ENCODE assay signal across 22 mouse cellular contexts in the genomic region with DNA sequence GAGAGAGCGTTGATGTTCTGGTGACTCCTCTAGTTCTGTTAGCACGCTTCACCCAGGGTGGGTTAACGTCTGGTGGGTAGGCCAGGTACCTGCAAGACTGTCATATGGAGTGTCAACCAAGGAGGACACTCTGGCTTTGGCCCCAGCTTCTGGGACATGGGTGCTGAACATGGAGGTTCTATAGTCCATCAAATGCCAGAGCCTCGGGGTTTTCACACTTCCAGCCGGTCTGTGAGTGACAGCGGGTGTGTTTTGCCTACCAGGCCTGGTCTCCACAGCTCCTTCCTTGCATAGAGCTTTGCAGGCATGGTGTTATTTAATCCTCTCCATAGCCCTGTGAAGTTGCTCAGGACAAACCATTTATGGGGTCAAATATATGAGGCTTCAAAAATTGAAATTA. TPM values are rescaled to one million over a fixed set of nuclear protein-coding genes. Genes with fewer than 3 reads are reported as not detected.
DNase-seq lines count a peak whose midpoint lies in the region; ATAC-seq lines count a peak whose summit lies in the region.
"Had no signal": no experiment of that assay in that cellular context is flagged by ENCODE, and none has a peak within 500 bp of the region (broad histone marks: within the 10 kb centered on the region; RNA-seq: fewer than 3 reads in every experiment).

No protein-coding gene starts in this region.

- no peak overlapping the region for H3K27ac ChIP-seq in midbrain, embryonic 11.5 days (ENCODE audit: low read depth, low read length)
- H3K27ac ChIP-seq in midbrain, embryonic 14.5 days (replicated peaks; ENCODE audit: low read depth, low read length): no peak overlapping the region

- ATAC-seq in midbrain, embryonic 11.5 days (ENCODE audit: low FRiP score): no peak
- no peak for ATAC-seq in midbrain, embryonic 14.5 days (ENCODE audit: low FRiP score, low TSS enrichment)
- ATAC-seq: activated CD4-positive, CD25-positive, alpha-beta regulatory T cell, adult 4 months; CD4-positive, CD25-positive, alpha-beta regulatory T cell, adult 4 months; Patski had no signal

- H3K27me3 ChIP-seq in midbrain, embryonic 11.5 days (ENCODE audit: control insufficient read depth, insufficient read depth, low read length): no peaks in the 10 kb centered on the region
- H3K27me3 ChIP-seq in midbrain, embryonic 14.5 days (ENCODE audit: control insufficient read depth, insufficient read depth, low read length): no peaks in the 10 kb centered on the region
- H3K27me3 ChIP-seq: CH12.LX, Patski had no signal

- no peak overlapping the region for H3K4me2 ChIP-seq in midbrain, embryonic 11.5 days
- no peak overlapping the region for H3K4me2 ChIP-seq in midbrain, embryonic 14.5 days (ENCODE audit: low read length)

- peak; percentile 3 for DNase-seq in embryo, embryonic 10 days (ENCODE audit: low spot score)
- no peak for DNase-seq in embryo, embryonic 10.5 days (ENCODE audit: low spot score)
- DNase-seq in heart, adult 11 months: peak; percentile 62
- DNase-seq in heart, postnatal 36 days: no peak
- peak; percentile 69 for DNase-seq in midbrain, embryonic 11.5 days (ENCODE audit: low spot score, missing footprints)
- no peak for DNase-seq in midbrain, embryonic 14.5 days
- DNase-seq: adrenal gland, adult 2 months; adrenal gland, adult 8-10 months; adrenal gland, postnatal 10 days; adrenal gland, postnatal 14 days; adrenal gland, postnatal 25 days; adrenal gland, postnatal 36 days; B cell, adult 2 months; cerebellum, adult 11 months; cerebellum, adult 11-12 months; cerebellum, adult 18-20 months had no signal

- no peaks in the 10 kb centered on the region for H3K9me3 ChIP-seq in midbrain, embryonic 11.5 days (ENCODE audit: control insufficient read depth, low read length)
- no peaks in the 10 kb centered on the region for H3K9me3 ChIP-seq in midbrain, embryonic 14.5 days (ENCODE audit: control insufficient read depth, low read length)
- H3K9me3 ChIP-seq: G1E had no signal

- peaks cover 8% of the 10 kb centered on the region; the same call in 1 of the 2 replicates for H3K4me1 ChIP-seq in midbrain, embryonic 11.5 days (ENCODE audit: control insufficient read depth, insufficient read depth, low read length)
- peaks cover 9% of the 10 kb centered on the region for H3K4me1 ChIP-seq in midbrain, embryonic 14.5 days (ENCODE audit: control insufficient read depth, insufficient read depth, low read length)

- no peak overlapping the region for H3K4me3 ChIP-seq in midbrain, embryonic 11.5 days (ENCODE audit: low read depth, low read length)
- no peak overlapping the region for H3K4me3 ChIP-seq in midbrain, embryonic 14.5 days (replicated peaks; ENCODE audit: low read depth, low read length)

- no peak overlapping the region for H3K9ac ChIP-seq in midbrain, embryonic 11.5 days (ENCODE audit: low read length)
- H3K9ac ChIP-seq in midbrain, embryonic 14.5 days (replicated peaks; ENCODE audit: low read length): no peak overlapping the region

- 86% methylated on average over 6 of the region's 6 CpGs for WGBS in midbrain, embryonic 11.5 days
- 93% methylated on average over 6 of the region's 6 CpGs for WGBS in midbrain, embryonic 14.5 days

- intact Hi-C loops in heart, postnatal 36 days (cut with DNase I): no loop called here

- H3K36me3 ChIP-seq in midbrain, embryonic 11.5 days (ENCODE audit: control insufficient read depth, insufficient read depth, low read length): peaks cover 3% of the 10 kb centered on the region
- peaks cover 8% of the 10 kb centered on the region for H3K36me3 ChIP-seq in midbrain, embryonic 14.5 days (ENCODE audit: control insufficient read depth, insufficient read depth, low read length)

RNA-seq across cellular contexts. Expression of a gene that starts 22.5 kb away (rescaled TPM):
- total RNA-seq in heart, postnatal 36 days (2021): 10 to 100 TPM in 1 of 2 experiments, 1 to 10 TPM in 1; 9.2 to 10.1 TPM
- 7.6 and 9.6 TPM in 2 replicates for polyA plus RNA-seq in midbrain, embryonic 11.5 days (2014; fragmentation: Nextera tagmentation; extraction: Ambion mirVana)
- polyA plus RNA-seq in midbrain, embryonic 14.5 days (2014; fragmentation: Nextera tagmentation; extraction: Ambion mirVana): 16.5 and 20.2 TPM in 2 replicates

RNA-seq across cellular contexts. Expression of a gene that starts 43.0 kb away (rescaled TPM):
- total RNA-seq in heart, postnatal 36 days (2021): 10 to 100 TPM; 59.9 to 63.2 TPM
- polyA plus RNA-seq in midbrain, embryonic 11.5 days (2014; fragmentation: Nextera tagmentation; extraction: Ambion mirVana): 132 and 142 TPM in 2 replicates
- 85.3 and 117 TPM in 2 replicates for polyA plus RNA-seq in midbrain, embryonic 14.5 days (2014; fragmentation: Nextera tagmentation; extraction: Ambion mirVana)

RNA-seq across cellular contexts. Expression of a gene that starts 55.4 kb away (rescaled TPM):
- total RNA-seq in heart, postnatal 36 days (2021): under 1 TPM in 1 of 2 experiments, not detected in 1; 0.16 TPM
- polyA plus RNA-seq in midbrain, embryonic 11.5 days (2014; fragmentation: Nextera tagmentation; extraction: Ambion mirVana): not detected in 2 replicates
- 0.20 TPM in 1 of 2 replicates, not detected in the other for polyA plus RNA-seq in midbrain, embryonic 14.5 days (2014; fragmentation: Nextera tagmentation; extraction: Ambion mirVana)
- total RNA-seq: MEL had no signal
- polyA plus RNA-seq: activated CD4-positive, CD25-positive, alpha-beta regulatory T cell, adult 4 months; adrenal gland, adult 2 months; CD4-positive, CD25-positive, alpha-beta regulatory T cell, adult 4 months; G1E; Patski had no signal

Comparison
In these comparisons a context has a peak if more than half of its experiments do, and no peak if none do; other contexts are left out.
1. DNase-seq: peak in embryo, embryonic 10 days (single experiment), heart, adult 11 months (single experiment) and midbrain, embryonic 11.5 days (single experiment); none in embryo, embryonic 10.5 days (single experiment), heart, postnatal 36 days (0 of 2) and midbrain, embryonic 14.5 days (single experiment).